Mouse (Mus musculus): Measurements from ENCODE around the gene Fam53b. TPM values are rescaled to one million over a fixed set of nuclear protein-coding genes. Genes with fewer than 3 reads are reported as not detected.
A peak's percentile ranks its signal among the peaks of the same experiment; 100 is the strongest.

The Fam53b gene
- polyA plus RNA-seq, 1 experiment from 2014 or later = 22.5 TPM

- WGBS = 80% methylated on average over 4 of the region's 4 CpGs
Measured at GRCm38 (mm10) chr7:132767999-132768370, 45.7 kb downstream of the Fam53b start.

DNA sequence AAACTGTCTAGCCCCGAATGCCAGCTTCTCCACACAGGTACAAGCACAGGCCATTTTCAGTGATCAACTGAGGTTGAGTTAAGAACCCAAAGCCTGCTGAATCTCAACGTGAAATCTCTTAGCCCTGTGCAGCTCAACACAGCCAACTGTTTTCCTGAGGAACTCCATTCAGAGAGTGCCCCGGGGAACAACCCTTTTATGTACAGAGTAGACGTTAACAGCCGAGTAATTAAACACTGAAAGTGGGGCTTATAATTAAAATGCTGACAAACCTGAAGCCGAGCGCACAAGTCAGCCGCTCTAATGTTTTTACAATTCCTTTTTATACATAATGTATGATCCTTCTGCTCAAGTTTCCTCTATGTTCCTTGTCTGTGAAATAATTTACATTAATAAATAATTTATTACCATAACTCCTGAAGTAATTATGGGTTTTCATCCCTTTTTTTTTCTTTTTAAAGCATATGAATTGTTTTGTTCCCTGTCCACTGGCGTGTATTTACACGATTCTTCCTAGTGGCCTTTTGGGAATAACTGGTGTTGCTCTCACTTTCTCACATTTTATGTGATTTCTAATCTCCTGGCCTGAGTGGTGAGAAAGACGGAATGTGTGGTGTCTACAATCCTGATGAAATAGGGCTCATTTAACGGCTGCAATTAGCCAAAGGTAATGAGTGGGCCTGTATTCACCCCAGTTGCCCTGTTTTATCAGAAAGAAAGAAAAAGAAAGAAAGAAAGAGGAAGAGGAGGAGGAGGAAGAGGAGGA is 46.3 kb downstream of the Fam53b start:
- Histone ChIP-seq H3K4me2 (no peak overlapping the region), H3K27ac (0 out of 2 replicates have a peak overlapping the region, but pooled peaks have one; percentile 19), H3K36me3 (peaks cover 35% of the 10 kb centered on the region), H3K27me3 (no peaks in the 10 kb centered on the region), H3K9ac (no peak overlapping the region), H3K9me3 (replicated peaks) (no peaks in the 10 kb centered on the region), H3K4me1 (peaks cover 29% of the 10 kb centered on the region), H3K4me3 (replicated peaks) (no peak overlapping the region)
- ATAC-seq (replicated peaks; ENCODE audit: low FRiP score) = no peak
- WGBS = 52% methylated on average over 12 of the region's 12 CpGs

More at GRCm38 (mm10) chr7:132767999-132768370, 45.7 kb downstream of the Fam53b start:
- Histone ChIP-seq H3K4me1 (peaks cover 29% of the 10 kb centered on the region), H3K4me2 (no peak overlapping the region), H3K27me3 (no peaks in the 10 kb centered on the region), H3K9me3 (replicated peaks) (no peaks in the 10 kb centered on the region), H3K36me3 (peaks cover 36% of the 10 kb centered on the region), H3K27ac (no peak overlapping the region), H3K4me3 (replicated peaks) (no peak overlapping the region), H3K9ac (no peak overlapping the region)
- ATAC-seq (replicated peaks; ENCODE audit: low FRiP score) = no peak

DNA sequence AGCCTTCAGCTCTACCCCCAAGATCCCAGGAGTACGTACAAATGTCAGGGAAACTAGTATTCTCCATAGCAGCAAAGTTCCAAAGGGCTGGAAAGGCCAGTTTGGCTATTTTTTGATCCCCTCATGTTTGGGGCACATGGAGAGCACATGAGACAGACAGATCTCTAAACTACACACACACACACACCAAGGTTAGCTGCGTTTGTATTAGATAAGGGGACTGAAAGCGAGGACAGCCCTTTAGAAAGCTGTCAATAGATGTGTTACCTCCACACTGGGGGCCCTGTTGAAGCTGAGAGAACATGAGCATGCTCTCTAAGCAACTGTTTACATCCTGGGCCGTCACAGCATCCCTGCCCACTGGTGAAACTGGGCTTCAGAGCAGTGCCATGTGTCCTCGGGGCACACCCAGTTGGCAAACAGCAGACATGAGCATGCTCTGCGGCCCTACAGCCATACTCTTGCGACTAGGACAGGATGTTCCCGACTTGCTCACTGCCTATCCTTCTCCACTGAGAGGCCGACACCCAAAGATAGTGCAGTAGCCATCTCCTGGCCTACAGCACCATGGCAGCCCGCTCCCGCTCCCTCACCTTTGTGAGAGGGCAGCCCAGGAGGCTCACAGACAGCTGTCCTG is 47.3 kb downstream of the Fam53b start:
- ATAC-seq (replicated peaks; ENCODE audit: low FRiP score) = no peak
- Histone ChIP-seq H3K36me3 (peaks cover 34% of the 10 kb centered on the region), H3K4me3 (replicated peaks) (no peak overlapping the region), H3K4me2 (no peak overlapping the region), H3K4me1 (peaks cover 29% of the 10 kb centered on the region), H3K27me3 (no peaks in the 10 kb centered on the region), H3K27ac (no peak overlapping the region), H3K9me3 (replicated peaks) (no peaks in the 10 kb centered on the region), H3K9ac (no peak overlapping the region)
- 88% methylated on average over 11 of the region's 11 CpGs for WGBS

GRCm38 (mm10) chr7:132765629-132766186 is 48.0 kb downstream of the Fam53b start:
- Histone ChIP-seq H3K27ac (no peak overlapping the region; the same call in 1 of the 2 replicates), H3K4me2 (no peak overlapping the region), H3K9ac (no peak overlapping the region), H3K36me3 (peaks cover 30% of the 10 kb centered on the region), H3K4me3 (replicated peaks) (no peak overlapping the region), H3K27me3 (no peaks in the 10 kb centered on the region), H3K4me1 (peaks cover 29% of the 10 kb centered on the region), H3K9me3 (replicated peaks) (no peaks in the 10 kb centered on the region)
- no peak for ATAC-seq (replicated peaks; ENCODE audit: low FRiP score)
- 88% methylated on average over 3 of the region's 3 CpGs for WGBS

GRCm38 (mm10) chr7:132764896-132765491 is 48.7 kb downstream of the Fam53b start:
- Histone ChIP-seq H3K9me3 (replicated peaks) (no peaks in the 10 kb centered on the region), H3K36me3 (peaks cover 29% of the 10 kb centered on the region), H3K27ac (peak overlapping the region; percentile 18; the same call in 1 of the 2 replicates), H3K4me3 (replicated peaks) (no peak overlapping the region), H3K27me3 (no peaks in the 10 kb centered on the region), H3K9ac (no peak overlapping the region), H3K4me1 (peaks cover 29% of the 10 kb centered on the region), H3K4me2 (no peak overlapping the region)
- WGBS = 79% methylated on average over 4 of the region's 4 CpGs
- no peak for ATAC-seq (replicated peaks; ENCODE audit: low FRiP score)

GRCm38 (mm10) chr7:132764314-132764713 is 49.4 kb downstream of the Fam53b start:
- no peaks in the 10 kb centered on the region for H3K27me3 ChIP-seq
- WGBS = 90% methylated on average over 4 of the region's 4 CpGs
- no peak overlapping the region for H3K4me2 ChIP-seq

GRCm38 (mm10) chr7:132763911-132764310 is 49.8 kb downstream of the Fam53b start:
- Histone ChIP-seq H3K9ac (no peak overlapping the region), H3K27ac (no peak overlapping the region), H3K4me1 (peaks cover 20% of the 10 kb centered on the region), H3K27me3 (no peaks in the 10 kb centered on the region), H3K4me2 (no peak overlapping the region), H3K9me3 (replicated peaks) (no peaks in the 10 kb centered on the region), H3K4me3 (replicated peaks) (no peak overlapping the region), H3K36me3 (peaks cover 38% of the 10 kb centered on the region)
- ATAC-seq (replicated peaks; ENCODE audit: low FRiP score) = no peak
- WGBS = 83% methylated on average over 5 of the region's 5 CpGs

More at GRCm38 (mm10) chr7:132764314-132764713, 49.4 kb downstream of the Fam53b start:
- H3K4me3 ChIP-seq (replicated peaks) = no peak overlapping the region
- peaks cover 25% of the 10 kb centered on the region for H3K4me1 ChIP-seq
- peaks cover 34% of the 10 kb centered on the region for H3K36me3 ChIP-seq
- H3K9me3 ChIP-seq (replicated peaks) = no peaks in the 10 kb centered on the region
- H3K9ac ChIP-seq = no peak overlapping the region
- ATAC-seq (replicated peaks; ENCODE audit: low FRiP score) = no peak
- peak overlapping the region; percentile 18; the same call in 1 of the 2 replicates for H3K27ac ChIP-seq

GRCm38 (mm10) chr7:132763351-132763750 is 50.3 kb downstream of the Fam53b start:
- Histone ChIP-seq H3K9ac (no peak overlapping the region), H3K27me3 (no peaks in the 10 kb centered on the region), H3K4me3 (replicated peaks) (no peak overlapping the region), H3K4me1 (peaks cover 15% of the 10 kb centered on the region), H3K9me3 (replicated peaks) (no peaks in the 10 kb centered on the region), H3K27ac (no peak overlapping the region), H3K36me3 (peaks cover 43% of the 10 kb centered on the region), H3K4me2 (no peak overlapping the region)
- 94% methylated on average over 6 of the region's 6 CpGs for WGBS
- no peak for ATAC-seq (replicated peaks; ENCODE audit: low FRiP score)

- Histone ChIP-seq H3K4me2 (no peak overlapping the region), H3K27me3 (no peaks in the 10 kb centered on the region), H3K9me3 (replicated peaks) (no peaks in the 10 kb centered on the region), H3K27ac (no peak overlapping the region), H3K4me3 (replicated peaks) (no peak overlapping the region), H3K36me3 (peaks cover 51% of the 10 kb centered on the region), H3K9ac (no peak overlapping the region), H3K4me1 (peaks cover 1% of the 10 kb centered on the region)
- no peak for ATAC-seq (replicated peaks; ENCODE audit: low FRiP score)
- 91% methylated on average over 2 of the region's 2 CpGs for WGBS
Measured at GRCm38 (mm10) chr7:132761409-132761808, 52.3 kb downstream of the Fam53b start.

- Histone ChIP-seq H3K27me3 (no peaks in the 10 kb centered on the region), H3K27ac (no peak overlapping the region), H3K9me3 (replicated peaks) (no peaks in the 10 kb centered on the region), H3K4me2 (no peak overlapping the region), H3K4me3 (replicated peaks) (no peak overlapping the region), H3K36me3 (peaks cover 51% of the 10 kb centered on the region), H3K4me1 (no peaks in the 10 kb centered on the region), H3K9ac (no peak overlapping the region)
- 92% methylated on average over 6 of the region's 6 CpGs for WGBS
- ATAC-seq (replicated peaks; ENCODE audit: low FRiP score) = no peak
Measured at GRCm38 (mm10) chr7:132760589-132761180, 53.0 kb downstream of the Fam53b start.

- no peak overlapping the region for H3K4me3 ChIP-seq (replicated peaks)
- no peak for ATAC-seq (replicated peaks; ENCODE audit: low FRiP score)
- 97% methylated on average over 6 of the region's 6 CpGs for WGBS
- peaks cover 51% of the 10 kb centered on the region for H3K36me3 ChIP-seq
- H3K4me1 ChIP-seq = peaks cover 3% of the 10 kb centered on the region
- H3K9ac ChIP-seq = no peak overlapping the region
- no peak overlapping the region for H3K27ac ChIP-seq
- H3K9me3 ChIP-seq (replicated peaks) = no peaks in the 10 kb centered on the region
- H3K4me2 ChIP-seq = no peak overlapping the region
- no peaks in the 10 kb centered on the region for H3K27me3 ChIP-seq
Measured at GRCm38 (mm10) chr7:132759926-132760325, 53.8 kb downstream of the Fam53b start.
